Comparison of ENCODE assay signal across 33 mouse cellular contexts in genomic region chr10:93447398-93447797, GRCm38 (mm10). TPM values are rescaled to one million over a fixed set of nuclear protein-coding genes. Genes with fewer than 3 reads are reported as not detected.
DNase-seq lines count a peak whose midpoint lies in the region; ATAC-seq and TF ChIP-seq lines count a peak whose summit lies in the region.
"Had no signal": no experiment of that assay in that cellular context is flagged by ENCODE, and none has a peak within 500 bp of the region (broad histone marks: within the 10 kb centered on the region; RNA-seq: fewer than 3 reads in every experiment).

No protein-coding gene starts in this region.

- ATAC-seq in heart, embryonic 12.5 days (ENCODE audit: insufficient number of reproducible peaks, low FRiP score), result peak; percentile 81
- peak; percentile 81 for ATAC-seq in heart, postnatal 0 days (ENCODE audit: insufficient read depth, low read depth)
- ATAC-seq in lung, embryonic 16.5 days (ENCODE audit: low read depth), result peak; percentile 43; the same call in 1 of the 2 replicates
- ATAC-seq: CD4-positive, CD25-positive, alpha-beta regulatory T cell, adult 4 months; forebrain, postnatal 0 days; midbrain, embryonic 13.5 days had no signal

- H3K4me3 ChIP-seq in heart, embryonic 12.5 days, result no peak overlapping the region
- no peak overlapping the region for H3K4me3 ChIP-seq in heart, postnatal 0 days (ENCODE audit: low read depth, low read length)
- H3K4me3 ChIP-seq in lung, embryonic 16.5 days (ENCODE audit: low read length), result no peak overlapping the region
- H3K4me3 ChIP-seq: erythroblast, embryonic 14.5 days; kidney, embryonic 15.5 days; left cerebral cortex, adult 2 months; limb, embryonic 12.5 days; liver, embryonic 13.5 days; midbrain, embryonic 13.5 days had no signal

- no peaks in the 10 kb centered on the region for H3K36me3 ChIP-seq in heart, embryonic 12.5 days
- no peaks in the 10 kb centered on the region for H3K36me3 ChIP-seq in heart, postnatal 0 days (replicated peaks; ENCODE audit: control insufficient read depth, insufficient read depth, low read length)
- no peaks in the 10 kb centered on the region for H3K36me3 ChIP-seq in lung, embryonic 16.5 days (ENCODE audit: control insufficient read depth, insufficient read depth, low read length)
- H3K36me3 ChIP-seq: kidney, embryonic 15.5 days; limb, embryonic 12.5 days; liver, embryonic 13.5 days; midbrain, embryonic 13.5 days had no signal

- TF ChIP-seq CTCF in heart, postnatal 0 days (IDR thresholded peaks at IDR 0.05; ENCODE audit: low read depth), result no peak

- peak overlapping the region; percentile 26; the same call in 1 of the 2 replicates for H3K9ac ChIP-seq in heart, embryonic 12.5 days
- H3K9ac ChIP-seq in heart, postnatal 0 days (replicated peaks; ENCODE audit: low read depth, low read length), result no peak overlapping the region
- H3K9ac ChIP-seq in lung, embryonic 16.5 days (ENCODE audit: low read length), result no peak overlapping the region
- H3K9ac ChIP-seq: forebrain, postnatal 0 days; hindbrain, embryonic 14.5 days; kidney, embryonic 15.5 days; limb, embryonic 12.5 days; liver, embryonic 13.5 days; midbrain, embryonic 13.5 days had no signal

- TF ChIP-seq EP300 in heart, postnatal 0 days (IDR thresholded peaks at IDR 0.05; ENCODE audit: low read depth), result no peak

- H3K4me1 ChIP-seq in heart, embryonic 12.5 days (replicated peaks), result peaks cover 62% of the 10 kb centered on the region
- H3K4me1 ChIP-seq in heart, postnatal 0 days (ENCODE audit: control insufficient read depth, insufficient read depth), result peaks cover 44% of the 10 kb centered on the region
- H3K4me1 ChIP-seq in lung, embryonic 16.5 days (replicated peaks; ENCODE audit: control insufficient read depth, insufficient read depth, low read length), result peaks cover 9% of the 10 kb centered on the region
- H3K4me1 ChIP-seq: midbrain, embryonic 13.5 days had no signal

- peak overlapping the region; percentile 60 for H3K4me2 ChIP-seq in heart, embryonic 12.5 days
- peak overlapping the region; percentile 33 for H3K4me2 ChIP-seq in heart, postnatal 0 days (ENCODE audit: low read depth, low read length)
- no peak overlapping the region for H3K4me2 ChIP-seq in lung, embryonic 16.5 days (ENCODE audit: low read depth, low read length)
- H3K4me2 ChIP-seq: hindbrain, embryonic 14.5 days; kidney, embryonic 15.5 days; limb, embryonic 12.5 days; liver, embryonic 13.5 days; midbrain, embryonic 13.5 days had no signal

- peak overlapping the region; percentile 91 for H3K27ac ChIP-seq in heart, embryonic 12.5 days (ENCODE audit: poor library complexity, severe bottlenecking)
- H3K27ac ChIP-seq in heart, postnatal 0 days (ENCODE audit: low read depth), result peak overlapping the region; percentile 77
- no peak overlapping the region for H3K27ac ChIP-seq in lung, embryonic 16.5 days (ENCODE audit: low read length)
- H3K27ac ChIP-seq: hindbrain, embryonic 14.5 days; kidney, embryonic 15.5 days; left cerebral cortex, adult 2 months; limb, embryonic 12.5 days; liver, embryonic 13.5 days; midbrain, embryonic 13.5 days had no signal

- 7% methylated on average over 10 of the region's 10 CpGs for WGBS in heart, embryonic 12.5 days
- 13% methylated on average over 10 of the region's 10 CpGs for WGBS in heart, postnatal 0 days
- 21% methylated on average over 10 of the region's 10 CpGs for WGBS in lung, embryonic 16.5 days

- H3K27me3 ChIP-seq in heart, embryonic 12.5 days (replicated peaks), result no peaks in the 10 kb centered on the region
- no peaks in the 10 kb centered on the region for H3K27me3 ChIP-seq in heart, postnatal 0 days (ENCODE audit: control insufficient read depth, insufficient read depth, low read length)
- no peaks in the 10 kb centered on the region for H3K27me3 ChIP-seq in lung, embryonic 16.5 days (ENCODE audit: control insufficient read depth, insufficient read depth, low read depth, low read length)
- H3K27me3 ChIP-seq: kidney, embryonic 15.5 days; limb, embryonic 12.5 days; midbrain, embryonic 13.5 days had no signal

- no peak for DNase-seq in heart, postnatal 10 days
- DNase-seq in heart, postnatal 0 days (ENCODE audit: low spot score), result peak; percentile 83
- no peak for DNase-seq in heart, postnatal 14 days
- DNase-seq in lung, postnatal 10 days, result no peak
- DNase-seq in testis, postnatal 10 days (ENCODE audit: low spot score), result no peak
- DNase-seq in cerebellum, adult 8-10 months, result no peak
- DNase-seq: adrenal gland, postnatal 14 days; cerebellum, adult 11-12 months; cerebellum, postnatal 10 days; forebrain, postnatal 0 days; kidney, adult 18-20 months; kidney, postnatal 25 days; liver, embryonic 13.5 days; lung, adult 2 months; lung, postnatal 4 days; right cerebral cortex, postnatal 25 days; spleen, adult 18-20 months; thymus, adult 18-20 months; thymus, postnatal 25 days had no signal

- H3K9me3 ChIP-seq in heart, embryonic 12.5 days (replicated peaks), result no peaks in the 10 kb centered on the region
- no peaks in the 10 kb centered on the region for H3K9me3 ChIP-seq in heart, postnatal 0 days (replicated peaks; ENCODE audit: control insufficient read depth, low read length)
- H3K9me3 ChIP-seq in lung, embryonic 16.5 days (ENCODE audit: control insufficient read depth, low read length), result no peaks in the 10 kb centered on the region
- H3K9me3 ChIP-seq: kidney, embryonic 15.5 days; limb, embryonic 12.5 days; liver, embryonic 13.5 days; midbrain, embryonic 13.5 days had no signal

- intact Hi-C loops in heart, postnatal 10 days (cut with DNase I), result no loop called here
- intact Hi-C loops in heart, postnatal 14 days (cut with DNase I), result no loop called here

RNA-seq across cellular contexts. Expression of gene Lta4h, which starts 5.8 kb away (rescaled TPM):
- polyA plus RNA-seq in heart, embryonic 12.5 days (2016; fragmentation: Nextera tagmentation; extraction: Ambion mirVana), result 303 and 305 TPM in 2 replicates
- total RNA-seq in heart, postnatal 10 days (2021), result 10 to 100 TPM; 55.5 to 65.4 TPM
- 92.1 and 126 TPM in 2 replicates for total RNA-seq in heart, postnatal 0 days (2014; rRNA removed; ENCODE audit: low replicate concordance)
- polyA plus RNA-seq in heart, postnatal 0 days (2015; fragmentation: Nextera tagmentation; extraction: Ambion mirVana), result 137 and 144 TPM in 2 replicates
- 10 to 100 TPM; 41.6 to 46.0 TPM for total RNA-seq in heart, postnatal 14 days (2021)
- polyA plus RNA-seq in lung, embryonic 16.5 days (2015; fragmentation: Nextera tagmentation; extraction: Ambion mirVana), result 194 and 210 TPM in 2 replicates

RNA-seq across cellular contexts. Expression of gene Hal, which starts 41.2 kb away (rescaled TPM):
- polyA plus RNA-seq in heart, embryonic 12.5 days (2016; fragmentation: Nextera tagmentation; extraction: Ambion mirVana), result not detected in 2 replicates
- total RNA-seq in heart, postnatal 10 days (2021), result not detected
- not detected in 2 replicates for total RNA-seq in heart, postnatal 0 days (2014; rRNA removed; ENCODE audit: low replicate concordance)
- polyA plus RNA-seq in heart, postnatal 0 days (2015; fragmentation: Nextera tagmentation; extraction: Ambion mirVana), result not detected in 2 replicates
- total RNA-seq in heart, postnatal 14 days (2021), result under 1 TPM; 0.38 to 0.44 TPM
- 0.14 and 0.50 TPM in 2 replicates for polyA plus RNA-seq in lung, embryonic 16.5 days (2015; fragmentation: Nextera tagmentation; extraction: Ambion mirVana)
- total RNA-seq: hematopoietic stem cell, adult 5-6 weeks; left cerebral cortex, postnatal 25 days; megakaryocyte-erythroid progenitor cell, adult 5-6 weeks had no signal
- polyA plus RNA-seq: cortical plate, adult 2 months; erythroblast, embryonic 14.5 days; forebrain, embryonic 11.5 days; hindbrain, embryonic 14.5 days; limb, embryonic 12.5 days had no signal
